Mouse (Mus musculus): ENCODE results near the gene Ttc28.

DNA sequence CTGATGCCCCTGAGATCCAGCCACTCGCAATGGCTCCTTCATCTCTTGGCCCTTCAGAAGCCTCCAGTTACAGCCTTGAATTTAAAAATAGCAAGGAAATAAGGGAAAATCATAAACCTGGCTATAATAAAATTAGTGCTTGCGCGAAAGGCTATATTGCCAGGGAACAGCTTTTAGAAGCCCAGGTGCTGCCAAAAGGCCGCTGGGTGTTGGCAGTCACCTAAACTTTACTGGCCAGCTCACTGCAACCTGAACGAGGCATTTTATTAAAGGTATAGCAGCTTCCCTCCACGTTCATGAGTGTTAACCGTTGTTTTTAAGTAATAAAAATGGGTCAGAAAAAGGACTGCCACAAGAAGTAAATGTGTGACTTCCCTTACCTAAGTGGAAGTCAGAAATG lies 240.7 kb downstream of the Ttc28 start:
- TF ChIP-seq CTCF (IDR thresholded peaks at IDR 0.05; ENCODE audit: low read depth, low read length) (no peak), POLR2A (IDR thresholded peaks at IDR 0.05; ENCODE audit: extremely low read depth, insufficient read depth, low read length) (no peak)
